Comparison of ENCODE assay signal across 19 mouse cellular contexts in genomic region chr11:59418708-59419107, GRCm38 (mm10). TPM values are rescaled to one million over a fixed set of nuclear protein-coding genes. Genes with fewer than 3 reads are reported as not detected.
A peak's percentile ranks its signal among the peaks of the same experiment; 100 is the strongest.
DNase-seq lines count a peak whose midpoint lies in the region; ATAC-seq and TF ChIP-seq lines count a peak whose summit lies in the region.
"Had no signal": no experiment of that assay in that cellular context is flagged by ENCODE, and none has a peak within 500 bp of the region (broad histone marks: within the 10 kb centered on the region; RNA-seq: fewer than 3 reads in every experiment).

No protein-coding gene starts in this region.

- H3K27me3 ChIP-seq in kidney, adult 2 months (replicated peaks; ENCODE audit: control insufficient read depth, insufficient read depth, low read length) = no peaks in the 10 kb centered on the region
- H3K27me3 ChIP-seq in embryonic facial prominence, embryonic 14.5 days (replicated peaks; ENCODE audit: control insufficient read depth, insufficient read depth, low read length) = no peaks in the 10 kb centered on the region
- H3K27me3 ChIP-seq: heart, embryonic 12.5 days; hindbrain, embryonic 13.5 days had no signal

- peak; percentile 77 for ATAC-seq in embryonic facial prominence, embryonic 14.5 days (ENCODE audit: low read depth)
- peak; percentile 83 for ATAC-seq in megakaryocyte progenitor cell, adult 5-6 weeks (replicated peaks; ENCODE audit: poor library complexity)
- ATAC-seq: CD4-positive, CD25-positive, alpha-beta regulatory T cell, adult 4 months had no signal

- H3K9ac ChIP-seq in embryonic facial prominence, embryonic 14.5 days (ENCODE audit: low read depth, low read length) = no peak overlapping the region
- H3K9ac ChIP-seq: heart, embryonic 12.5 days; hindbrain, embryonic 13.5 days had no signal

- no peak overlapping the region for H3K27ac ChIP-seq in kidney, adult 2 months (ENCODE audit: insufficient read depth, low read depth, low read length)
- peak overlapping the region; percentile 75 for H3K27ac ChIP-seq in embryonic facial prominence, embryonic 14.5 days (replicated peaks; ENCODE audit: low read depth, low read length)
- H3K27ac ChIP-seq: forebrain, embryonic 10.5 days; gastrocnemius, adult 2 months; hindbrain, embryonic 13.5 days; stomach, postnatal 0 days had no signal

- no peak for TF ChIP-seq POLR2A in kidney, adult 2 months (IDR thresholded peaks at IDR 0.05; ENCODE audit: low read depth, low read length)

- no peaks in the 10 kb centered on the region for H3K36me3 ChIP-seq in kidney, adult 2 months (ENCODE audit: control insufficient read depth, insufficient read depth, low read length)
- H3K36me3 ChIP-seq in embryonic facial prominence, embryonic 14.5 days (ENCODE audit: control insufficient read depth, insufficient read depth, low read length) = peaks cover 53% of the 10 kb centered on the region

- no peak for TF ChIP-seq CTCF in kidney, adult 2 months (conservative IDR thresholded peaks at IDR 0.05; ENCODE audit: insufficient read depth, insufficient read length, low read depth, low read length)

- no peak overlapping the region for H3K4me3 ChIP-seq in kidney, adult 2 months (ENCODE audit: insufficient read depth, low read depth, low read length)
- H3K4me3 ChIP-seq in embryonic facial prominence, embryonic 14.5 days (ENCODE audit: low read depth, low read length) = no peak overlapping the region
- H3K4me3 ChIP-seq: forebrain, embryonic 10.5 days; gastrocnemius, adult 2 months; heart, embryonic 12.5 days; hindbrain, embryonic 13.5 days had no signal

- no peaks in the 10 kb centered on the region for H3K9me3 ChIP-seq in embryonic facial prominence, embryonic 14.5 days (ENCODE audit: control insufficient read depth, low read length)
- H3K9me3 ChIP-seq: forebrain, embryonic 10.5 days; heart, embryonic 12.5 days; hindbrain, embryonic 13.5 days had no signal

- peak overlapping the region; percentile 5; the same call in 1 of the 2 replicates for H3K4me2 ChIP-seq in embryonic facial prominence, embryonic 14.5 days (ENCODE audit: low read depth, low read length)
- H3K4me2 ChIP-seq: heart, embryonic 12.5 days; hindbrain, embryonic 13.5 days had no signal

- WGBS in kidney, adult 2 months = 67% methylated on average over 5 of the region's 5 CpGs
- WGBS in embryonic facial prominence, embryonic 14.5 days = 58% methylated on average over 5 of the region's 5 CpGs

- DNase-seq in kidney, postnatal 4 days = peak; percentile 41 to 60
- no peak for DNase-seq in kidney, adult 2 months
- DNase-seq in T-cell, adult 2 months (ENCODE audit: low spot score) = peak; percentile 11
- peak; percentile 83 for DNase-seq in embryonic facial prominence, embryonic 14.5 days (ENCODE audit: low spot score)
- no peak for DNase-seq in cerebellum, adult 11 months
- DNase-seq in frontal cortex, postnatal 14 days (ENCODE audit: low spot score in 2 of 2) = no peak
- no peak for DNase-seq in gastrocnemius, postnatal 4 days (ENCODE audit: low spot score in 2 of 2)
- DNase-seq: adrenal gland, adult 2 months; cerebellum, postnatal 14 days; gastrocnemius, adult 2 months had no signal

- H3K4me1 ChIP-seq in kidney, adult 2 months (ENCODE audit: control insufficient read depth, insufficient read depth, low read length) = no peaks in the 10 kb centered on the region
- peaks cover 34% of the 10 kb centered on the region for H3K4me1 ChIP-seq in embryonic facial prominence, embryonic 14.5 days (ENCODE audit: control insufficient read depth, insufficient read depth, low read length)

RNA-seq across cellular contexts. Expression of gene Jmjd4, which starts 31.1 kb away (rescaled TPM):
- polyA plus RNA-seq in kidney, adult 2 months (2012; rRNA removed) = 6.2 and 7.2 TPM in 2 replicates
- 9.7 and 11.1 TPM in 2 replicates for polyA plus RNA-seq in embryonic facial prominence, embryonic 14.5 days (2014; fragmentation: Nextera tagmentation; extraction: Ambion mirVana)
- 4.8 and 5.5 TPM in 2 replicates for total RNA-seq in megakaryocyte progenitor cell, adult 5-6 weeks (2015)
- 6.4 TPM in 2 replicates for total RNA-seq in megakaryocyte progenitor cell, adult 5-6 weeks (2017)
- total RNA-seq in gastrocnemius, postnatal 4 days (2021) = 10 to 100 TPM in 1 of 2 experiments, 1 to 10 TPM in 1; 8.5 to 10.0 TPM

RNA-seq across cellular contexts. Expression of gene Snap47, which starts 32.3 kb away (rescaled TPM):
- 91.7 and 104 TPM in 2 replicates for polyA plus RNA-seq in kidney, adult 2 months (2012; rRNA removed)
- polyA plus RNA-seq in embryonic facial prominence, embryonic 14.5 days (2014; fragmentation: Nextera tagmentation; extraction: Ambion mirVana) = 124 and 142 TPM in 2 replicates
- 4.9 and 7.0 TPM in 2 replicates for total RNA-seq in megakaryocyte progenitor cell, adult 5-6 weeks (2015)
- 6.2 and 7.8 TPM in 2 replicates for total RNA-seq in megakaryocyte progenitor cell, adult 5-6 weeks (2017)
- total RNA-seq in gastrocnemius, postnatal 4 days (2021) = 10 to 100 TPM; 34.8 to 40.9 TPM

RNA-seq across cellular contexts. Expression of gene Prss38, which starts 43.3 kb away (rescaled TPM):
- not detected in 2 replicates for polyA plus RNA-seq in kidney, adult 2 months (2012; rRNA removed)
- polyA plus RNA-seq in embryonic facial prominence, embryonic 14.5 days (2014; fragmentation: Nextera tagmentation; extraction: Ambion mirVana) = not detected in 2 replicates
- total RNA-seq in megakaryocyte progenitor cell, adult 5-6 weeks (2015) = not detected in 2 replicates
- not detected in 2 replicates for total RNA-seq in megakaryocyte progenitor cell, adult 5-6 weeks (2017)
- total RNA-seq in gastrocnemius, postnatal 4 days (2021) = not detected
- total RNA-seq: adrenal gland, adult 2 months; gastrocnemius, adult 2 months had no signal
- polyA plus RNA-seq: adrenal gland, adult 2 months; CD4-positive, CD25-positive, alpha-beta regulatory T cell, adult 4 months; forebrain, embryonic 10.5 days; heart, embryonic 12.5 days; hindbrain, embryonic 13.5 days; liver, embryonic 16.5 days; neural tube, embryonic 11.5 days; small intestine, adult 2 months; stomach, postnatal 0 days had no signal

RNA-seq across cellular contexts. Expression of gene Zfp867, which starts 53.6 kb away (rescaled TPM):
- polyA plus RNA-seq in kidney, adult 2 months (2012; rRNA removed) = 0.50 and 0.61 TPM in 2 replicates
- 8.8 and 11.0 TPM in 2 replicates for polyA plus RNA-seq in embryonic facial prominence, embryonic 14.5 days (2014; fragmentation: Nextera tagmentation; extraction: Ambion mirVana)
- total RNA-seq in megakaryocyte progenitor cell, adult 5-6 weeks (2015) = 1.8 and 1.9 TPM in 2 replicates
- 0.58 and 2.7 TPM in 2 replicates for total RNA-seq in megakaryocyte progenitor cell, adult 5-6 weeks (2017)
- total RNA-seq in gastrocnemius, postnatal 4 days (2021) = 1 to 10 TPM; 5.7 to 6.1 TPM

Comparison
In these comparisons a context has a peak if more than half of its experiments do, and no peak if none do; other contexts are left out.
1. DNase-seq: peak in kidney, postnatal 4 days (2 of 2), T-cell, adult 2 months (single experiment) and embryonic facial prominence, embryonic 14.5 days (single experiment); none in kidney, adult 2 months (single experiment), cerebellum, adult 11 months (single experiment), frontal cortex, postnatal 14 days (0 of 2) and gastrocnemius, postnatal 4 days (0 of 2).
2. RNA of gene Snap47, which starts 32.3 kb away (total RNA-seq): 34.8 to 40.9 TPM in gastrocnemius, postnatal 4 days; 4.9 to 7.8 TPM in megakaryocyte progenitor cell, adult 5-6 weeks; every median in the first group is over 4 times any median in the second.